Mouse (Mus musculus): ENCODE results near the gene Ikbke.

GRCm38 (mm10) chr1:131287267-131287666, 7.9 kb upstream of the Ikbke start:
- TF ChIP-seq CTCF (IDR thresholded peaks at IDR 0.05; ENCODE audit: insufficient read depth, low read length) = no peak
- no peak for TF ChIP-seq POLR2A (IDR thresholded peaks at IDR 0.05; ENCODE audit: borderline replicate concordance, extremely low read depth, low read depth, low read length)
